Mouse (Mus musculus): ENCODE measurements around the gene Gm20388.

The Gm20388 gene

GRCm38 (mm10) chr8:120256958-120257357 lies 346.3 kb downstream of the Gm20388 start:
- DNase-seq (ENCODE audit: low spot score in 2 of 2) = no peak

DNA sequence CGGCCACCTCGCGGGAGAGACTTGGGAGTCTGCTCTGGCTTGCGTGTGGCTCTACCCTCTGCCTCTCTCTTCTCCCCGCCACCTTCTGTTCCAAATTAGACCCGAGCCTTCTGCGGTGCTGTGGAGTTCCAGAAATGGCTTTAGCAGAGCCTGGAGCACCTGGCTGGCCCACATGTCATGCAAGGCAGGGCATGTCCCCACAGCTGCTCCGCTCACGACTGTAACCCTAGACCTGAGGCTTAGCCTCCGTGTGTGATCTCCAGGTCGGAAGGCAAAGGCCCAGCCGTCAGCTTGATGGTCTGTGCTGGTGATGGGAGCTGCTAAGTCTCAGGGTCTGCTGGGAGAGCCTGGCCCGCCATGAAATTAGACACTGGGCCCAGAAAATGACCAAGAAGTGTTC lies 348.6 kb downstream of the Gm20388 start:
- no peak for DNase-seq (ENCODE audit: low spot score in 2 of 2)

DNA sequence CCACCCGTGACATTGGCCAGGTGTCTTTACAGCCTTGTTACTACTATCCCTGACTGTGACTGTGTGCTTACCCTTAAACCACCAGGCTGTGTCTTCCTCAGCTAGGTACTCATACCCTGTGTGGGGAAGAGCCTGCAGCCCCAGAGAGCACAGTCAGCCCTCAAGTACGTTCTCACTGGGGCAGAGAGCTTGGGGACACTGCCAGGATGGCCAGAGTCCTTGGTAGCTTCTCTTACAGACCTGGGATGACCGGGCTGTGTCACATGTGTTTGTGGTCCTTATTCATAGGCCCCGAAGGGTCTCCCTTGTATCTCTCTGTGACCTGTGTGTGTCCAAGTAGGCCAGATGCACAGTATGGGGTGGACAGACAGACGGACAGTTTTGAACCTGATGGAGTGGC lies 350.0 kb downstream of the Gm20388 start:
- DNase-seq (ENCODE audit: low spot score in 2 of 2) = no peak

DNA sequence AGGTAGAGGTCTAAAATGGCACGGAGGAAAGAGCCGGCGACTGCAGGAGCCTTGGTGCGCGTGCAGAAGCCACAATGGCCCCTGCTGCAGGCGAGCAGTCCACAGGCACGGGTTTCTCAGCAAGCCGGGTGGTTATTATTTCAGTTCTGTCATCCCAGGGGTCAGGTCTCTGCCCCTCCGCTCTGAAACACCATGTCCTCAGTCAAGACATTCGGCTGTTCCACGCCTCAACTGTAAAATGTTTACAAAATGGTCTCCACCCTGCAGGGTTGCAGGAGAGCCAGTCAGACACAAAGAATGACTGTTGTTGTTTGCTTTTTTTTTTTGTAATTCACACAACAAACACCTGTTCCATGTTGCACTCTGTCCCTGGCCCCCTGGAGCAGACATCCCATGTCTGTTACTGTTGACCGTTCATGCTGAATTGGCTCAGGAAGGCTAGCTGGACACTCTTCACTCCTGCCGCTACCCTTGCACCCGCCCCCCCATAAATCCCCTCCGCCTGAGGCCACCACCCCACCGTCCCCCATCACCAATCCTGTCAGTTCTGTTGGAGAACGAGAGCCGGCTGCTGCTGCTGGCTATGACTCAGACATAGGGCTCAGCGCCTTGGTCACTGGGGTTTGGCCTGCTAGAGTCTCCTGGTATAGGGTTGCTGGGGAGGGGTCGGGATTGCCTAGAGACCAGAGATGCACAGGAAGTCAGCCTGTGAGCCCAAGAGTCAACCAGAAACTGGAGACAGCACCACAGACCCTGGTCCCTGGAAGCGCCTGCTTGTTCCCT lies 350.9 kb downstream of the Gm20388 start:
- no peak for DNase-seq (ENCODE audit: low spot score in 2 of 2)

- DNase-seq (ENCODE audit: low spot score in 2 of 2) = no peak
These were observed 353.2 kb downstream of the Gm20388 start for GRCm38 (mm10) chr8:120263879-120264278.

DNA sequence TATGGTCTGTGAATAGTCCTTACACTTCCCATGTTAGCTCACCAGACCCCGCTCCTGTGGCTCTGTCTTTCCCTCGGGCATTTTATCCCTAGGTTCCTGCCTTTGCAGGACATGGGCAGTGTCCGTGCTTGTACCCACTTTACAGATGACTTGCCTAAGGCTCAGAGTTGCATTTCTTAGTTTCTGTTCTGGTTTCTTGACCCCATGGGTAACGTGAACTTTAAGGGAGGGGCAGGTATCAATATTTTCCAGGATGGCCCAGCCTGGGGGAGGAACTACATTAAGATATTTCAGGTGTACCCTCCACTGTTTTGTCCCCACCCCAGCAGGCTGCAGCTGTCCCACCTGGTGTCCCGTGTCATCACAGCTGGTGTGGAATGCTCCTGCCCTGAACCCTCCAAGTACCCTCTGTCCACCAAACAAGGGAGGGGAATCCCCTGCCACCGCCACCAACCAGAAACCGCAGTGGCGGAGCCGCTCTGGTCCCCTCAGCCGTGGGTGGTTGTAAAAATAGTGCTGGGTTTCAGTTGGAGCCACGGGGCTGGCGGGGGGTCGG lies 353.8 kb downstream of the Gm20388 start:
- no peak for DNase-seq (ENCODE audit: low spot score in 2 of 2)

DNA sequence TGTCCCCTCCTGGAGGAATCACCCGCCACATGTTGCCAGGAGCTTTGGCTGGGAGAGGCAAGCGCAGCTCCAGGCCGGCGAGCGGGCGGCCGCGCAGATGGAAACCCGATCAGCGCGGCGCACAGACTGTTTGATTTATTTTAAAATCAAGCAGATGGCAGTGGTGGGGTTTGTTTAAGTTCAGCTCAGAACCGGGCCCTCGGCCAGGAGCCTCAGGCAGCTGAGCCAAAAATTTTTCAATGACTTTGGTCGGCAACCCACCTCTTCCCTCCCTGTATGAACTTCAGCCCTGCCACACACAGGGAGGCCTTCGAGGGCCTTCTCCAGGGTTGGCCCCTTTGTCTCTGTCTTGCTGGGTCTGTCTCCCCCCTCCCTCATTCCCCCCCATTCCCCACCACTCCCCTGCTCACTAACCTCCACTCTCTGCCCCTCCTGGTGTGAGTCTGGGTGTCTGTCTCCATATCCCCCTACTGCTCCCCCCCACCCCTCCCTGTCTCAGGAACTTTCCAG lies 354.4 kb downstream of the Gm20388 start:
- no peak for DNase-seq (ENCODE audit: low spot score in 2 of 2)

DNA sequence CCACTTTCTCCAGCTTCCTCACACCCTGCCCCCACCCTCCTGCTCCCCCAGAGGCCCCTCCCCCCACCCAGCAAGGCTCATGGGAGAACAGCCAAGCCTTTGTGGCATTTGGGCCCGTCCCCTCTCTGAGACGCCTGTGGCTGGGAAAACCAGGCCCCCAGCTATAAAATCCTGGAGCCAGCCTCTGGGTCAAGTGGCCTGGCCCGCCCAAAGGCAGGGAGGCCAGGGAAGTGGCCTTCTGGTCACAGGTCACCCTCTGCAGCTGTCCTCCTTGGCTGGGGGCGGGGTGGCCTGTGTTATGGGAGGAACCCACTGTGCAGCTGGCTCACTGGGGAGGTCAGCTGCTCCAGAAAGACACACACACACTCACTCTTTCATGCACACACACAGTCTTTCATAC lies 354.8 kb downstream of the Gm20388 start:
- DNase-seq (ENCODE audit: low spot score in 2 of 2) = no peak

DNA sequence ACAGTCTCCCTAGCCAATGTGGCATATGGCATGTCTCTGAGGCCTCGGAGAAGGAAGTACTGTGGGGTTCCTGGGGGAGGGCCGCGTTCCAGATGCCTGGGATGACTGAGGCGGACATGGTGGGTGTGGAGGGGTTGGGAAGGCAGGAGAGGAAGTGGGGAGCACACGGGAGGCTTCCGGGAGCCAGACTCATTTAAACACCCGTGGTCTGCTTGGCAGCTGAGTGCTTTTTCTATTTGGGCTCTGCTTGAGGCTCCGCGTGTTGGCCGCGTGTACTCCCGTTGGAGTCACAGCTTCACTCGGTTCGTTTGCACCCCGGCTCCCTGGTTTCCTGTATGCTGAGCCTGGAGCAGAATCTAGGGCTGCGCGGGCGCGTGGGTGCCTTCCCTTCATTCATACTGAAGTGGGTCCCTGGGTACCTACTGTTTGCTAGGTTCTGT lies 357.9 kb downstream of the Gm20388 start:
- no peak for DNase-seq (ENCODE audit: low spot score in 2 of 2)

- no peak for DNase-seq (ENCODE audit: low spot score in 2 of 2)
These were observed 359.8 kb downstream of the Gm20388 start for GRCm38 (mm10) chr8:120270449-120270848.

- DNase-seq (ENCODE audit: low spot score in 2 of 2) = no peak
These were observed 362.8 kb downstream of the Gm20388 start for GRCm38 (mm10) chr8:120273430-120273829.

DNA sequence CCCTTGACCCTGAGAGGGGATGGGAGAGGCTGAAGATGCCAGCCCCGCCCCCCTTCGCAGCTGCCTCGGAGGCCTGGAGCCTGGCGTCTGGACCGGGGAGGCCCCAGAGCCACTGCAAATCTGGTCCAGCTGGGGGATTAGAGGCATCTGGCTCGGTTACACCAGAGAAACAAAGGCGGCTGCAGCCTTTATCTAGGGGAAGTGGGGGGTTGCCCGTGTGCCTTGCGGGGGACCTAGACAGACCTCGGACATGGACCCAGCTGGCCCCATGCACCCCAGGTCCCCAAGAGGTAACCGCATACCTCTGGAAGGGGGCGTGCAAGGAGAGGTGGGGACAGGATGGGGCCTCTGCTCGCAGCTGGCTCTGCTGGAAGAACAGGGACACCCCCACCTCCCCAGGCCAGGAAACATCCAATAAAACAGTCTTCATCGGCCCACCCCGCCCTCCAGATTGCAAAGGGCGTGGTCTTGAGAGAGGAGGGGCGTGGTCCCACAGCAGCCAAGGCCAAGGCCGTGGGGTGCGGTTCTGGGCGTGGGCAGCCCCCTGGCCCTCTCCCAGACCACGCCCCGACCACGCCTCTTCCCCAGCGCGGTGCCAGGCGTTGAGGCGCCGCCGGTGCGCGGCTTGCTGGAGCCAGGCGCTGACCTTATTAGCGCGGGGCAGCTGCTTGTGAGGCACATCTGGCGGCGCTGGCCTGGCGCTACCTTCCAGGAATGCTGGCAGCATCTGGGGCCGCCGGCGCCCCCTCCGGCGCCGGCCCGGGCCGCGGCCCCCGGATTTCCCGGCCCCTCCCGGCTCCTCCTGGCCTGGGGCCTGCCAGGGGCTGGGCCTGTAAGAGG lies 365.6 kb downstream of the Gm20388 start:
- peak; percentile 77 to 86 for DNase-seq (ENCODE audit: low spot score in 2 of 2)

GRCm38 (mm10) chr8:120276891-120277426 lies 366.3 kb downstream of the Gm20388 start:
- no peak for DNase-seq (ENCODE audit: low spot score in 2 of 2)

DNA sequence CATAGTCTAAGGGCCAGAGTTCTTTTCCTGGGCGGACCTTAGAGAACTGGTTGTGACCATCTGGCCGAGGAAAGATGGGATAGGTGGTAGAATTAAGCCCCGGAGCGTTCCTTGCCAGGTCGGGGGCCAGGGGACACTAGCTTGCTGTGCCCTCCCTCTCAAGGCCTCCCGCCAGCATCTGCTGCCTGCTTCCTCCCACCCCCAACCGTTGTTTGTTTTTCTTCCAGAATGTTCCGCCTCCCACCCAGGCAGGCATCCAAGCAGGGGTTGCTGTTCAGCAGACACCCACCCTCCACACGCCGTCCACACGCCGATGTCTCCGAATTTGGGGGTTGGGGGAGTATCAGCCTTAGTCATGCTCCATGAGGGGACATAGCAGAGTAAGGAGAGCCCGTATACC lies 367.4 kb downstream of the Gm20388 start:
- no peak for DNase-seq (ENCODE audit: low spot score in 2 of 2)

GRCm38 (mm10) chr8:120279418-120279817 lies 368.8 kb downstream of the Gm20388 start:
- no peak for DNase-seq (ENCODE audit: low spot score in 2 of 2)

GRCm38 (mm10) chr8:120281487-120281886 lies 370.8 kb downstream of the Gm20388 start:
- peak; percentile 55 to 72 for DNase-seq (ENCODE audit: low spot score in 2 of 2)

DNA sequence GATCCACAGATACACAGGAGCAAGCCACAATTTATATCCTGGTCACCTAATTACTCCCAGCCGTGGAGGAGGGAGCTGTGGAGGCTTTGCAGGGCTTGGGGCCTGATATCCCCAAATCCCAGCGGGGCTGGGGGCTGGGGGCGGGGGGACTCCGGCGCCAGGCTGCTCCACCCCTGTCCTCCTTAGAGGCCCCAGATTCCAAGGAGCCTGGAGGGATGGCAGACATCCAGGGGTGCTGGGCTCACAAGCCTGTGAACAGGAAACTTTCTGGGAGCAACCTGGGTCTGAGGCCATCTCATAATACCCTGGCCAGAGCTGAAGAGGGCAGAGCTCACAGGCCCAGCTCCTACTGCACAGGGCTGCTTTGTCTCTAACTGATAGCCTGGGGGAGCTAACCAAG lies 371.8 kb downstream of the Gm20388 start:
- no peak for DNase-seq (ENCODE audit: low spot score in 2 of 2)

DNA sequence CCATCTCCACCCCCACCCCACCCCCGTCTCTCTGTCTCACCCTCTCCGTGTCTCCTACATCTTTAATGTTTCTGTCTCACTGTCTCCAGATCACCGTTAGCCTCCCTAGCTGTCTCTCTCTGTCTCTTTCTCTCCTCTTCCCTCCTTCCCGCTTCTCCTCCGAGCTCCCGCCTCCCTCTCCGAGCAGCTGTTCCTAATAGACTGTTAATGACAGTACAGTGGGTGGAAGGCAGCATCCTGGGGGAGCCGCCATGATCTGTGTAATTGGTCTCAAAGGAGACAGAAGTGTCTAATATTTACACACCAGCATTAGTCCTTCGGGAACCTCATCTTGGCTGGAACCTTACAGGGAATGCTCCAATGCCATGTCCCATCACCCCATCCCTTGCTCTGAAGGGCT lies 373.6 kb downstream of the Gm20388 start:
- no peak for DNase-seq (ENCODE audit: low spot score in 2 of 2)

DNA sequence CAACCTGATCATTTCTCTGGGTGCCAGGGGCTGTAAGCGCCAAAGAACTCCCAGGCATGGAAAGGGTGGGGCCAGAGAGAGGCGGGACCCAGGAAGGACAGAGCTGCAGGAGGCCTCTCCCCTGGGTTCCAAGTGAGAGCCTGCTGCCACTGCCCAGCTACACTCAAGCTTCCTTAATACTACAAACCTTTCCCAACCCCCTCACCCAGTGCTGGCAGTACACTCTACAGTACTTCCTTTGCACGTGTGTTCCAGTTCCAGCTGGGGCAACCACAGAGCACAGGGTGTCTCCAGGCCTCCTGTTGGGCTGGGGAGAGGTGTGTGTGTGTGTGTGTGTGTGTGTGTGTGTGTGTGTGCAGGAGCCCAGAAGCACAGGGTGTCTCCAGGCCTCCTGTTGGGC lies 374.4 kb downstream of the Gm20388 start:
- DNase-seq (ENCODE audit: low spot score in 2 of 2) = no peak

- no peak for DNase-seq (ENCODE audit: low spot score in 2 of 2)
These were observed 375.2 kb downstream of the Gm20388 start for GRCm38 (mm10) chr8:120285878-120286277.

DNA sequence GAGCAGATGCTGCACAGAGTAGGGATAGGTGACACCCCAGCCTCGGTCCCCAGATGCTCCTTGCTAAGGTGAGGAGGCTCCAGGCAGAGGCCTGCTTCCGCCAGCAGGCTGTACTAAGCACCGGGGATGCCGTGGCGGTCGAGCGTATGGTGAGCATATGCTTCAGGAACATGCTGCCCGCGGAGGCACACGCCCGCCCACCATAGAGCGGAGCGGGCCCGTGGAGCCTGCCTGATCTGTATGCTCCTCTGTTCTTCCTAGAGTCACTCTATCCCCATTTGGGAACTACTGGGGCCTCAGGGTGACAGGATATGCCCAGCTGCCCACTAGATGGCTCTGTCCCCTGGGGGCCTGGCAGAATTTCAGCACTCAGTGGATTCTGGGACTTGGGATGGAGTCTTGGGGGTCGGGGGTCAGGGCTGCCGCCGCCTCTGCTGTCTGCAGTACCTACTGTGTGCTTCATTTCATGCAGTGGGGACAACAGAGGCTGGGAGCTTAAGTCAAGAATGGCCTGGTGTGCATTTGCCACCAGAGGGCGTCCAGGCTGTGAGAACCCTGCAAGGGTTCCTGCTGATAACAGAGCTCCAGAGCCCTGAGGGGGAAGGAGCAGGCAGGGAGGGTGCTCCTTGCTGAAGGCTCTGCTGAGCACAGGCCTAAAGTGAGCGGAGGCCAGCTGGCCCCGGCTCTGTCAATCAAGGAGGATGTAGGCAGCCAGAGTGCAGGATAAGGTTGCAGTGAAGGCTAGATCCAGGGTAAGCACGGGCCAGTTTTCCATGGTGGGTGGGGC lies 377.7 kb downstream of the Gm20388 start:
- DNase-seq (ENCODE audit: low spot score in 2 of 2) = peak; percentile 62 to 68
